Mouse (Mus musculus) limb, embryonic 11.5 days (tissue): ENCODE measurements around the gene Fyttd1. TPM values are rescaled to one million over a fixed set of nuclear protein-coding genes. Genes with fewer than 3 reads are reported as not detected.
"Not testable (repeated sequence)": the region's sequence is repeated elsewhere in the genome, so short reads cannot be mapped to it uniquely, and the experiment has no call there.

Source experiments
- ATAC-seq: fragments of 200-750 bp; cut with Nextera tagmentation; 2 replicates; pipeline ENCODE4 v1.8.0; 2017; ENCODE audit warnings: low read depth; ENCODE audit not compliant: insufficient number of reproducible peaks, low FRiP score, low TSS enrichment
- DNase-seq: peaks from one replicate; pipeline ENCODE4 v3.0.0-alpha.2; 2015; ENCODE audit warnings: low spot score
- H3K27ac ChIP-seq: fragments of 300-500 bp; sonication (generic); replicated peaks from 2 replicates; pipeline ENCODE4 v1.5.1; 2014; ENCODE audit warnings: low read depth, mild to moderate bottlenecking, low read length
- H3K27me3 ChIP-seq: fragments of 300-500 bp; sonication (generic); 2 replicates; pipeline ENCODE4 v1.6.1; 2014; ENCODE audit warnings: mild to moderate bottlenecking, low read length, mixed read lengths; ENCODE audit not compliant: control insufficient read depth, insufficient read depth
- H3K36me3 ChIP-seq: fragments of 300-500 bp; sonication (generic); 2 replicates; pipeline ENCODE4 v1.6.1; 2014; ENCODE audit warnings: mild to moderate bottlenecking, low read length, moderate library complexity, mixed read lengths; ENCODE audit not compliant: control insufficient read depth, insufficient read depth
- H3K4me1 ChIP-seq: fragments of 300-500 bp; sonication (generic); 2 replicates; pipeline ENCODE4 v1.6.1; 2014; ENCODE audit warnings: low read length, mixed read lengths; ENCODE audit not compliant: control insufficient read depth, insufficient read depth
- H3K4me2 ChIP-seq: fragments of 300-500 bp; sonication (generic); 2 replicates; pipeline ENCODE4 v1.6.1; 2014; ENCODE audit warnings: low read depth, mild to moderate bottlenecking, moderate library complexity; ENCODE audit not compliant: severe bottlenecking
- H3K4me3 ChIP-seq: fragments of 300-500 bp; sonication (generic); 2 replicates; pipeline ENCODE4 v1.5.1; 2014; ENCODE audit warnings: low read depth, low read length
- H3K9ac ChIP-seq: fragments of 300-500 bp; sonication (generic); 2 replicates; pipeline ENCODE4 v1.6.1; 2014; ENCODE audit warnings: mild to moderate bottlenecking, low read length
- H3K9me3 ChIP-seq: fragments of 300-500 bp; sonication (generic); 2 replicates; pipeline ENCODE4 v1.6.1; 2016; ENCODE audit warnings: low read length; ENCODE audit not compliant: control insufficient read depth
- WGBS: fragments of 180-500 bp; shearing (Covaris S2); extraction: QIAGEN DNeasy Blood & Tissue Kit; methylation state at CpG from one replicate; pipeline ENCODE4 v1.1.7; 2014; 5-methylcytosine and 5-hydroxymethylcytosine counted together
- polyA plus RNA-seq: library from polyadenylated mRNA; unstranded; fragments of >200 nt; fragmentation: Nextera tagmentation; extraction: Ambion mirVana; gene quantifications from 2 replicates; pipeline ENCODE4 v1.2.1, GENCODE M21; 2014

Fyttd1 gene
- polyA plus RNA-seq, 1 experiment from 2014 or later, result 123 TPM

- not testable (repeated sequence) for H3K27ac ChIP-seq, H3K9ac ChIP-seq, H3K4me1 ChIP-seq, H3K4me3 ChIP-seq, H3K27me3 ChIP-seq, H3K36me3 ChIP-seq, H3K4me2 ChIP-seq, H3K9me3 ChIP-seq, DNase-seq, ATAC-seq
- 64% methylated on average over 1 of the region's 1 CpGs for whole genome bisulfite sequencing
Measured at GRCm38 (mm10) chr16:32875281-32875680, 2.0 kb upstream of the Fyttd1 start.

- no peak overlapping the region for H3K4me3 ChIP-seq
- no peak overlapping the region for H3K9ac ChIP-seq
- 94% methylated on average over 3 of the region's 3 CpGs for WGBS
- DNase-seq (no peak), ATAC-seq (no peak)
- H3K36me3 ChIP-seq, result no peaks in the 10 kb centered on the region
- peaks cover 4% of the 10 kb centered on the region; the same call in 1 of the 2 replicates for H3K4me1 ChIP-seq
- H3K4me2 ChIP-seq, result no peak overlapping the region
- H3K27ac ChIP-seq, result no peak overlapping the region
- no peaks in the 10 kb centered on the region for H3K9me3 ChIP-seq
- H3K27me3 ChIP-seq, result no peaks in the 10 kb centered on the region
Measured at GRCm38 (mm10) chr16:32875847-32876246, 1.5 kb upstream of the Fyttd1 start.

GRCm38 (mm10) chr16:32876831-32877230, 469 bp upstream of the Fyttd1 start:
- no peak overlapping the region for H3K27ac ChIP-seq
- ATAC-seq, result no peak
- H3K9ac ChIP-seq, result no peak overlapping the region
- 31% methylated on average over 9 of the region's 9 CpGs for WGBS
- H3K4me2 ChIP-seq, result peak overlapping the region; percentile 81
- DNase-seq, result no peak
- H3K4me1 ChIP-seq, result peaks cover 4% of the 10 kb centered on the region; the same call in 1 of the 2 replicates
- H3K27me3 ChIP-seq, result no peaks in the 10 kb centered on the region
- no peaks in the 10 kb centered on the region for H3K9me3 ChIP-seq
- peak overlapping the region; percentile 96 for H3K4me3 ChIP-seq
- no peaks in the 10 kb centered on the region for H3K36me3 ChIP-seq

DNA sequence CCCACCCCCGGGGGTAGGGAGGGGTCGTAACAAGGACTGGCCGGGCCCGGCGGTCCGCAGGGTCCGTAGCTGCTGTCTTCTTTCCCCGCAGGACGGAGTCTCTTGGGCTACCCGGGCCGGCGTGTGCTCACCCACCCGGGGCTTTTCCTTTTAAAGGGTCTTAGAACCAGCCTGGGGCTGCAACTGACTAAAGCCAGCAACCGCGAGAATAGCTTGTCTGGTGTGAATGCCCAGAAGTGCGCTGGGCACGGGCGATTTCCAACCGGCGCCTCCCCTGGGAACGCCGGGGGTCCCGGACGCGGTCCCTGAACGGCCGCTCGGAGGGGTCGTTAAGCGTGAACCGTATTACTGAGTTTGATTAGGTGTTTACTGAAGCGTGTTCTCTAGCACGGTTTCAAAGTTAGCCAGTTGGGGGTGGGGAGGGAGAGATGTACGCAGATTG, 878 bp downstream of the Fyttd1 start:
- Histone ChIP-seq H3K4me1 (peaks cover 4% of the 10 kb centered on the region; the same call in 1 of the 2 replicates), H3K9me3 (no peaks in the 10 kb centered on the region), H3K36me3 (no peaks in the 10 kb centered on the region), H3K27ac (no peak overlapping the region; the same call in 1 of the 2 replicates), H3K9ac (peak overlapping the region; percentile 82), H3K4me3 (peak overlapping the region; percentile 96), H3K4me2 (peak overlapping the region; percentile 81), H3K27me3 (no peaks in the 10 kb centered on the region)
- peak; percentile 42; the same call in 1 of the 2 replicates for ATAC-seq
- peak; percentile 53 for DNase-seq
- under 1% methylated on average over 34 of the region's 34 CpGs for WGBS

GRCm38 (mm10) chr16:32878972-32879926, 1.9 kb downstream of the Fyttd1 start:
- 87% methylated on average over 14 of the region's 14 CpGs for WGBS
- Histone ChIP-seq H3K27ac (no peak overlapping the region), H3K9ac (no peak overlapping the region)

DNA sequence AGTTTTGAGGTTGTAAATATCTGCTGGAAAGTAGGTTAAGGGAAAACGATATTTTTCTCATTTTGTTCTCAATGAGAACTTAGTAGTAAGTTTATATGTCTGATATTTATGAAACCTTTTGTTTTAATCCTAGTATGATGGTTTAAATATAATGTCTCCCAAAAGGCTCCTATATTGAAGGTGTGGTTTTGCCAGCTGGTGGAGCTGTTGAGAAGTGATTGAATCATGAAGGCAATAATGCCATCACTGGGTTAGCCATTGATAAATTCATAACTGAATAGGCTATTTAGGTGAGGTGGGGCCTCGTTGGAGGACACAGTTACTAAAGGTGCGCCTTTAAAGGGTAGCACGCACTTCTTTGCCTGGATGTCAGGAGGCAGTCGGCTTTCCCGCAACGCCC, 4.2 kb downstream of the Fyttd1 start:
- H3K4me1 ChIP-seq, result peaks cover 4% of the 10 kb centered on the region; the same call in 1 of the 2 replicates
- no peak overlapping the region for H3K4me3 ChIP-seq
- 74% methylated on average over 7 of the region's 7 CpGs for whole genome bisulfite sequencing
- H3K36me3 ChIP-seq, result no peaks in the 10 kb centered on the region
- H3K9ac ChIP-seq, result no peak overlapping the region
- no peaks in the 10 kb centered on the region for H3K9me3 ChIP-seq
- no peak overlapping the region for H3K4me2 ChIP-seq
- no peak overlapping the region for H3K27ac ChIP-seq
- no peaks in the 10 kb centered on the region for H3K27me3 ChIP-seq
- ATAC-seq (no peak), DNase-seq (no peak)

More at GRCm38 (mm10) chr16:32878972-32879926, 1.9 kb downstream of the Fyttd1 start:
- Histone ChIP-seq H3K36me3 (no peaks in the 10 kb centered on the region), H3K27me3 (no peaks in the 10 kb centered on the region), H3K4me1 (peaks cover 4% of the 10 kb centered on the region; the same call in 1 of the 2 replicates), H3K4me3 (peak overlapping the region; percentile 96), H3K4me2 (peak overlapping the region; percentile 81), H3K9me3 (no peaks in the 10 kb centered on the region)
- no peak for DNase-seq
- no peak for ATAC-seq

DNA sequence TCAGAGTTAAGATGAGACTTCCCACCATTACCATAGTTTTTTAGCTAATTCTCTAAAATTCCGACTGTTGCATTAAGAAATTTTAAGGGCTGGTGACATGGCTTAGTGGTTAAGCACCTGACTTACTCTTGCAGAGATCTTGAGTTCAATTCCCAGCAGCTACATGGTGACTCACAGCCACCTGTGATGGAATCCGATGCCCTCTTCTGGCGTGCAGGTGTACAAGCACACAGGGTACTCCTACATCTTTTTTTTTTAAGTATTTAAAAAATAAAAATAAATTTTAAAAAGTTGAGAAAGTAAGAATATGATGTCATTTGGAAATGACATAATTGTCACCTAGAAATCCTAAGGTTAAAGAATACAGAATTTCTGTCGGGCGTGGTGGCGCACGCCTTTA, 10.7 kb downstream of the Fyttd1 start:
- Histone ChIP-seq H3K4me1 (no peaks in the 10 kb centered on the region), H3K27me3 (no peaks in the 10 kb centered on the region), H3K9me3 (no peaks in the 10 kb centered on the region), H3K9ac (no peak overlapping the region), H3K36me3 (peaks cover 6% of the 10 kb centered on the region; the same call in 1 of the 2 replicates), H3K4me2 (no peak overlapping the region), H3K4me3 (no peak overlapping the region), H3K27ac (no peak overlapping the region)
- WGBS, result 88% methylated on average over 7 of the region's 7 CpGs
- ATAC-seq (no peak), DNase-seq (no peak)

GRCm38 (mm10) chr16:32889881-32890280, 12.6 kb downstream of the Fyttd1 start:
- H3K4me2 ChIP-seq, result no peak overlapping the region
- H3K36me3 ChIP-seq, result peaks cover 6% of the 10 kb centered on the region; the same call in 1 of the 2 replicates
- H3K4me3 ChIP-seq, result no peak overlapping the region
- no peaks in the 10 kb centered on the region for H3K4me1 ChIP-seq
- no peak overlapping the region for H3K9ac ChIP-seq
- 65% methylated on average over 2 of the region's 2 CpGs for WGBS
- DNase-seq, result no peak
- H3K9me3 ChIP-seq, result no peaks in the 10 kb centered on the region
- no peak for ATAC-seq
- H3K27ac ChIP-seq, result no peak overlapping the region
- H3K27me3 ChIP-seq, result no peaks in the 10 kb centered on the region
